Mouse (Mus musculus) forebrain, embryonic 13.5 days (tissue): ENCODE results near the gene Gm10447. TPM values are rescaled to one million over a fixed set of nuclear protein-coding genes. Genes with fewer than 3 reads are reported as not detected.

Experiments used
- ATAC-seq: fragments of 200-750 bp; cut with Nextera tagmentation; 2 replicates; pipeline ENCODE4 v1.8.0; 2017
- H3K27ac ChIP-seq: fragments of 300-500 bp; sonication (generic); 2 replicates; pipeline ENCODE4 v1.5.1; 2015; ENCODE audit warnings: inconsistent platforms, mild to moderate bottlenecking, moderate library complexity
- H3K27me3 ChIP-seq: fragments of 300-500 bp; sonication (generic); 2 replicates; pipeline ENCODE4 v1.6.1; 2015; ENCODE audit warnings: mild to moderate bottlenecking, inconsistent platforms
- H3K36me3 ChIP-seq: fragments of 300-500 bp; sonication (generic); 2 replicates; pipeline ENCODE4 v1.6.1; 2015; ENCODE audit warnings: mild to moderate bottlenecking, inconsistent platforms; ENCODE audit not compliant: poor library complexity, severe bottlenecking
- H3K4me1 ChIP-seq: fragments of 300-500 bp; sonication (generic); 2 replicates; pipeline ENCODE4 v1.6.1; 2015; ENCODE audit warnings: inconsistent platforms
- H3K4me2 ChIP-seq: fragments of 300-500 bp; sonication (generic); 2 replicates; pipeline ENCODE4 v1.6.1; 2015; ENCODE audit warnings: inconsistent platforms, mild to moderate bottlenecking, moderate library complexity
- H3K4me3 ChIP-seq: fragments of 300-500 bp; sonication (generic); 2 replicates; pipeline ENCODE4 v1.5.1; 2015; ENCODE audit warnings: mild to moderate bottlenecking, inconsistent platforms
- H3K9ac ChIP-seq: fragments of 300-500 bp; sonication (generic); 2 replicates; pipeline ENCODE4 v1.6.1; 2015; ENCODE audit warnings: mild to moderate bottlenecking, inconsistent platforms
- H3K9me3 ChIP-seq: fragments of 300-500 bp; sonication (generic); replicated peaks from 2 replicates; pipeline ENCODE4 v1.6.1; 2016; ENCODE audit warnings: inconsistent platforms
- WGBS: fragments of 180-500 bp; shearing (Covaris S2); methylation state at CpG from one replicate; pipeline ENCODE4 v1.1.7; 2015; 5-methylcytosine and 5-hydroxymethylcytosine counted together
- microRNA-seq: library from miRNA; unstranded; fragments of <30 nt; microRNA quantifications from one replicate; pipeline ENCODE4, GENCODE M21; 2016
- polyA plus RNA-seq: library from polyadenylated mRNA; unstranded; fragments of >200 nt; fragmentation: Nextera tagmentation; extraction: Ambion mirVana; gene quantifications from 2 replicates; pipeline ENCODE4 v1.2.1, GENCODE M21; 2015

The Gm10447 gene
- polyA plus RNA-seq, 1 experiment from 2014 or later, result not detected

GRCm38 (mm10) chr11:53413871-53414270 lies 43.0 kb downstream of the Gm10447 start:
- Histone ChIP-seq H3K9me3 (no peaks in the 10 kb centered on the region), H3K36me3 (peaks cover 93% of the 10 kb centered on the region), H3K4me2 (no peak overlapping the region), H3K4me1 (no peaks in the 10 kb centered on the region), H3K9ac (no peak overlapping the region), H3K27ac (no peak overlapping the region), H3K27me3 (no peaks in the 10 kb centered on the region), H3K4me3 (no peak overlapping the region)
- no peak for ATAC-seq
- 94% methylated on average over 4 of the region's 4 CpGs for WGBS

GRCm38 (mm10) chr11:53411738-53412137 lies 45.2 kb downstream of the Gm10447 start:
- no peaks in the 10 kb centered on the region for H3K4me1 ChIP-seq
- no peaks in the 10 kb centered on the region for H3K9me3 ChIP-seq
- no peak overlapping the region for H3K27ac ChIP-seq
- no peak overlapping the region for H3K4me3 ChIP-seq
- peaks cover 89% of the 10 kb centered on the region for H3K36me3 ChIP-seq
- no peak for ATAC-seq
- H3K9ac ChIP-seq, result no peak overlapping the region
- no peaks in the 10 kb centered on the region for H3K27me3 ChIP-seq
- H3K4me2 ChIP-seq, result no peak overlapping the region

Small RNA genes lying within 50 kb of the gene (microRNA-seq; reads per million reads assigned to microRNA genes)
- not detected for gene Mir6920

Other genes with a start within 250 kb of the Gm10447 start
- gene Hspa4, start 156.7 kb downstream of the Gm10447 start, polyA plus RNA-seq, result 62.7 and 67.2 TPM in 2 replicates
- gene Zcchc10, start 132.4 kb downstream of the Gm10447 start, polyA plus RNA-seq, result 18.1 and 19.0 TPM in 2 replicates
- 66.0 and 66.7 TPM in 2 replicates for gene Aff4, start 106.3 kb downstream of the Gm10447 start, polyA plus RNA-seq
- gene Leap2, start 33.9 kb downstream of the Gm10447 start, polyA plus RNA-seq, result 0.49 TPM in 1 of 2 replicates, not detected in the other
- gene Uqcrq, start 26.3 kb downstream of the Gm10447 start, polyA plus RNA-seq, result 677 and 698 TPM in 2 replicates
- 2.1 and 2.7 TPM in 2 replicates for gene Gdf9, start 26.1 kb downstream of the Gm10447 start, polyA plus RNA-seq
- gene Shroom1, start 95 bp upstream of the Gm10447 start, polyA plus RNA-seq, result 1.2 and 1.3 TPM in 2 replicates
- gene Gm9837, start 13.4 kb upstream of the Gm10447 start, polyA plus RNA-seq, result not detected in 2 replicates
- gene Gm9945, start 23.1 kb upstream of the Gm10447 start, polyA plus RNA-seq, result not detected in 2 replicates
- gene Sowaha, start 23.2 kb upstream of the Gm10447 start, polyA plus RNA-seq, result 0.97 and 1.1 TPM in 2 replicates
- 17.1 and 17.9 TPM in 2 replicates for gene Sept8, start 62.1 kb upstream of the Gm10447 start, polyA plus RNA-seq
- gene Kif3a, start 110.3 kb upstream of the Gm10447 start, polyA plus RNA-seq, result 199 and 202 TPM in 2 replicates
- 1.8 and 2.9 TPM in 2 replicates for gene Il4, start 161.6 kb upstream of the Gm10447 start, polyA plus RNA-seq
- not detected in 2 replicates for gene Il13, start 177.6 kb upstream of the Gm10447 start, polyA plus RNA-seq